Mouse (Mus musculus): ENCODE data around the gene Zfp113. TPM values are rescaled to one million over a fixed set of nuclear protein-coding genes. Genes with fewer than 3 reads are reported as not detected.

The Zfp113 gene
- total and polyA plus RNA-seq, 3 experiments, result 0.66 to 23.7 (median 8.5) TPM

GRCm38 (mm10) chr5:138090737-138091136 lies 64.8 kb downstream of the Zfp113 start:
- Histone ChIP-seq H3K9me3 (replicated peaks) (no peaks in the 10 kb centered on the region), H3K4me3 (ENCODE audit: low read depth, low read length) (no peak overlapping the region), H3K4me1 (ENCODE audit: insufficient read depth, low read depth, low read length) (peaks cover 23% of the 10 kb centered on the region), H3K27me3 (ENCODE audit: insufficient read depth, low read length) (no peaks in the 10 kb centered on the region), H3K36me3 (replicated peaks) (peaks cover 67% of the 10 kb centered on the region)
- ATAC-seq (ENCODE audit: extremely low read depth, insufficient number of reproducible peaks, low FRiP score, poor library complexity, severe bottlenecking), result no peak
- TF ChIP-seq POLR2AphosphoS5 (IDR thresholded peaks at IDR 0.05; ENCODE audit: insufficient replicate concordance, low read depth, low read length) (no peak), GATA2 (IDR thresholded peaks at IDR 0.05; ENCODE audit: borderline replicate concordance, low read depth, low read length) (no peak), TAL1 (conservative IDR thresholded peaks at IDR 0.05; ENCODE audit: low read depth, low read length) (no peak)
- DNase-seq (ENCODE audit: low spot score), result no peak

- Histone ChIP-seq H3K27me3 (ENCODE audit: insufficient read depth, low read length) (no peaks in the 10 kb centered on the region), H3K9me3 (replicated peaks) (no peaks in the 10 kb centered on the region), H3K36me3 (replicated peaks) (peaks cover 63% of the 10 kb centered on the region), H3K4me3 (ENCODE audit: low read depth, low read length) (no peak overlapping the region), H3K4me1 (ENCODE audit: insufficient read depth, low read depth, low read length) (peaks cover 23% of the 10 kb centered on the region)
- ATAC-seq (ENCODE audit: extremely low read depth, insufficient number of reproducible peaks, low FRiP score, poor library complexity, severe bottlenecking), result no peak
- no peak for TF ChIP-seq GATA1 (IDR thresholded peaks at IDR 0.05; ENCODE audit: borderline replicate concordance, low read length)
- no peak for TF ChIP-seq CTCF (IDR thresholded peaks at IDR 0.05; ENCODE audit: low read depth, low read length)
- TF ChIP-seq GATA2 (IDR thresholded peaks at IDR 0.05; ENCODE audit: borderline replicate concordance, low read depth, low read length), result no peak
- no peak for TF ChIP-seq TAL1 (conservative IDR thresholded peaks at IDR 0.05; ENCODE audit: low read depth, low read length)
- TF ChIP-seq POLR2AphosphoS5 (IDR thresholded peaks at IDR 0.05; ENCODE audit: insufficient replicate concordance, low read depth, low read length), result no peak
- no peak for DNase-seq (ENCODE audit: low spot score)
Observed at GRCm38 (mm10) chr5:138090271-138090670, 65.3 kb downstream of the Zfp113 start.

Other genes with a start within 250 kb of the Zfp113 start
Only the 20 nearest of the 22 such genes appear.
- not detected in 2 replicates for gene Azgp1, start 174.2 kb downstream of the Zfp113 start, total RNA-seq (2014; fragmentation: Nextera tagmentation)
- not detected in 2 replicates for gene Azgp1, start 174.2 kb downstream of the Zfp113 start, total RNA-seq (2017)
- not detected in 2 replicates for gene Azgp1, start 174.2 kb downstream of the Zfp113 start, polyA plus RNA-seq (2012)
- gene Smok3a, start 134.5 kb downstream of the Zfp113 start, total RNA-seq (2014; fragmentation: Nextera tagmentation), result not detected in 2 replicates
- gene Smok3a, start 134.5 kb downstream of the Zfp113 start, total RNA-seq (2017), result 0.22 TPM in 1 of 2 replicates, not detected in the other
- not detected in 2 replicates for gene Smok3a, start 134.5 kb downstream of the Zfp113 start, polyA plus RNA-seq (2012)
- gene Smok3b, start 134.3 kb downstream of the Zfp113 start, total RNA-seq (2014; fragmentation: Nextera tagmentation), result not detected in 2 replicates
- not detected in 2 replicates for gene Smok3b, start 134.3 kb downstream of the Zfp113 start, total RNA-seq (2017)
- not detected in 2 replicates for gene Smok3b, start 134.3 kb downstream of the Zfp113 start, polyA plus RNA-seq (2012)
- not detected in 2 replicates for gene Smok3c, start 102.5 kb downstream of the Zfp113 start, total RNA-seq (2014; fragmentation: Nextera tagmentation)
- gene Smok3c, start 102.5 kb downstream of the Zfp113 start, total RNA-seq (2017), result 0.11 TPM in 1 of 2 replicates, not detected in the other
- not detected in 2 replicates for gene Smok3c, start 102.5 kb downstream of the Zfp113 start, polyA plus RNA-seq (2012)
- 57.8 and 66.5 TPM in 2 replicates for gene Zkscan1, start 70.7 kb downstream of the Zfp113 start, total RNA-seq (2014; fragmentation: Nextera tagmentation)
- 22.2 and 26.7 TPM in 2 replicates for gene Zkscan1, start 70.7 kb downstream of the Zfp113 start, total RNA-seq (2017)
- 2.0 and 2.4 TPM in 2 replicates for gene Zkscan1, start 70.7 kb downstream of the Zfp113 start, polyA plus RNA-seq (2012)
- 24.5 and 33.7 TPM in 2 replicates for gene Zscan21, start 38.8 kb downstream of the Zfp113 start, total RNA-seq (2014; fragmentation: Nextera tagmentation)
- gene Zscan21, start 38.8 kb downstream of the Zfp113 start, total RNA-seq (2017), result 14.1 and 15.6 TPM in 2 replicates
- gene Zscan21, start 38.8 kb downstream of the Zfp113 start, polyA plus RNA-seq (2012), result 1.2 and 2.8 TPM in 2 replicates
- gene Cops6, start 5.3 kb upstream of the Zfp113 start, total RNA-seq (2014; fragmentation: Nextera tagmentation), result 148 and 206 TPM in 2 replicates
- gene Cops6, start 5.3 kb upstream of the Zfp113 start, total RNA-seq (2017), result 45.0 and 48.7 TPM in 2 replicates
- 104 and 107 TPM in 2 replicates for gene Cops6, start 5.3 kb upstream of the Zfp113 start, polyA plus RNA-seq (2012)
- gene Ap4m1, start 16.3 kb upstream of the Zfp113 start, total RNA-seq (2014; fragmentation: Nextera tagmentation), result 20.4 and 21.1 TPM in 2 replicates
- gene Ap4m1, start 16.3 kb upstream of the Zfp113 start, total RNA-seq (2017), result 26.7 and 29.2 TPM in 2 replicates
- 12.7 and 22.6 TPM in 2 replicates for gene Ap4m1, start 16.3 kb upstream of the Zfp113 start, polyA plus RNA-seq (2012)
- 187 and 233 TPM in 2 replicates for gene Mcm7, start 16.7 kb upstream of the Zfp113 start, total RNA-seq (2014; fragmentation: Nextera tagmentation)
- gene Mcm7, start 16.7 kb upstream of the Zfp113 start, total RNA-seq (2017), result 347 and 390 TPM in 2 replicates
- gene Mcm7, start 16.7 kb upstream of the Zfp113 start, polyA plus RNA-seq (2012), result 36.3 and 104 TPM in 2 replicates
- gene Taf6, start 31.7 kb upstream of the Zfp113 start, total RNA-seq (2014; fragmentation: Nextera tagmentation), result 69.4 and 73.0 TPM in 2 replicates
- gene Taf6, start 31.7 kb upstream of the Zfp113 start, total RNA-seq (2017), result 45.7 and 48.8 TPM in 2 replicates
- 33.2 and 34.8 TPM in 2 replicates for gene Taf6, start 31.7 kb upstream of the Zfp113 start, polyA plus RNA-seq (2012)
- 10.7 and 20.2 TPM in 2 replicates for gene Cnpy4, start 31.7 kb upstream of the Zfp113 start, total RNA-seq (2014; fragmentation: Nextera tagmentation)
- gene Cnpy4, start 31.7 kb upstream of the Zfp113 start, total RNA-seq (2017), result 31.1 and 31.5 TPM in 2 replicates
- gene Cnpy4, start 31.7 kb upstream of the Zfp113 start, polyA plus RNA-seq (2012), result 1.0 and 1.3 TPM in 2 replicates
- 1.7 and 2.1 TPM in 2 replicates for gene Mblac1, start 38.6 kb upstream of the Zfp113 start, total RNA-seq (2014; fragmentation: Nextera tagmentation)
- 3.8 and 4.2 TPM in 2 replicates for gene Mblac1, start 38.6 kb upstream of the Zfp113 start, total RNA-seq (2017)
- 2.5 TPM in 2 replicates for gene Mblac1, start 38.6 kb upstream of the Zfp113 start, polyA plus RNA-seq (2012)
- not detected in 2 replicates for gene Nxpe5, start 70.2 kb upstream of the Zfp113 start, total RNA-seq (2014; fragmentation: Nextera tagmentation)
- 0.12 and 0.38 TPM in 2 replicates for gene Nxpe5, start 70.2 kb upstream of the Zfp113 start, total RNA-seq (2017)
- gene Nxpe5, start 70.2 kb upstream of the Zfp113 start, polyA plus RNA-seq (2012), result not detected in 2 replicates
- gene Lamtor4, start 99.7 kb upstream of the Zfp113 start, total RNA-seq (2014; fragmentation: Nextera tagmentation), result 13.3 and 14.5 TPM in 2 replicates
- 22.9 and 33.1 TPM in 2 replicates for gene Lamtor4, start 99.7 kb upstream of the Zfp113 start, total RNA-seq (2017)
- gene Lamtor4, start 99.7 kb upstream of the Zfp113 start, polyA plus RNA-seq (2012), result 51.8 and 51.9 TPM in 2 replicates
- 35.6 and 41.8 TPM in 2 replicates for gene BC037034, start 108.3 kb upstream of the Zfp113 start, total RNA-seq (2014; fragmentation: Nextera tagmentation)
- 24.6 and 33.0 TPM in 2 replicates for gene BC037034, start 108.3 kb upstream of the Zfp113 start, total RNA-seq (2017)
- 139 and 151 TPM in 2 replicates for gene BC037034, start 108.3 kb upstream of the Zfp113 start, polyA plus RNA-seq (2012)
- not detected in 2 replicates for gene Gal3st4, start 117.1 kb upstream of the Zfp113 start, total RNA-seq (2014; fragmentation: Nextera tagmentation)
- 0.06 and 0.27 TPM in 2 replicates for gene Gal3st4, start 117.1 kb upstream of the Zfp113 start, total RNA-seq (2017)
- gene Gal3st4, start 117.1 kb upstream of the Zfp113 start, polyA plus RNA-seq (2012), result not detected in 2 replicates
- gene Gm43720, start 124.2 kb upstream of the Zfp113 start, total RNA-seq (2014; fragmentation: Nextera tagmentation), result not detected in 2 replicates
- gene Gm43720, start 124.2 kb upstream of the Zfp113 start, total RNA-seq (2017), result 0.05 and 0.06 TPM in 2 replicates
- not detected in 2 replicates for gene Gm43720, start 124.2 kb upstream of the Zfp113 start, polyA plus RNA-seq (2012)
- not detected in 2 replicates for gene Gpc2, start 124.3 kb upstream of the Zfp113 start, total RNA-seq (2014; fragmentation: Nextera tagmentation)
- gene Gpc2, start 124.3 kb upstream of the Zfp113 start, total RNA-seq (2017), result 0.06 TPM in 1 of 2 replicates, not detected in the other
- not detected in 2 replicates for gene Gpc2, start 124.3 kb upstream of the Zfp113 start, polyA plus RNA-seq (2012)
- 3.8 TPM in 1 of 2 replicates, not detected in the other for gene Stag3, start 124.5 kb upstream of the Zfp113 start, total RNA-seq (2014; fragmentation: Nextera tagmentation)
- 0.06 and 0.44 TPM in 2 replicates for gene Stag3, start 124.5 kb upstream of the Zfp113 start, total RNA-seq (2017)
- not detected in 2 replicates for gene Stag3, start 124.5 kb upstream of the Zfp113 start, polyA plus RNA-seq (2012)
- not detected in 2 replicates for gene Pvrig, start 186.2 kb upstream of the Zfp113 start, total RNA-seq (2014; fragmentation: Nextera tagmentation)
- not detected in 2 replicates for gene Pvrig, start 186.2 kb upstream of the Zfp113 start, total RNA-seq (2017)
- not detected in 2 replicates for gene Pvrig, start 186.2 kb upstream of the Zfp113 start, polyA plus RNA-seq (2012)

Measured in G1E (cell line).